Mouse (Mus musculus) liver, postnatal 0 days (tissue): ENCODE data around the gene Lonp2. TPM values are rescaled to one million over a fixed set of nuclear protein-coding genes. Genes with fewer than 3 reads are reported as not detected.

ENCODE experiments used
- ATAC-seq: fragments of 200-750 bp; cut with Nextera tagmentation; 2 replicates; pipeline ENCODE4 v1.8.0; 2017; ENCODE audit warnings: mild to moderate bottlenecking, moderate library complexity
- DNase-seq: peaks from one replicate; pipeline ENCODE4 v3.0.0-alpha.2; 2016
- H3K27ac ChIP-seq: fragments of 300-500 bp; sonication (generic); 2 replicates; pipeline ENCODE4 v1.5.1; 2014; ENCODE audit warnings: antibody characterized with exemption, moderate library complexity, mild to moderate bottlenecking, low read depth
- H3K27me3 ChIP-seq: fragments of 300-500 bp; sonication (generic); 2 replicates; pipeline ENCODE4 v1.6.1; 2014; ENCODE audit warnings: low read length, control low read depth, mixed read lengths; ENCODE audit not compliant: insufficient read depth
- H3K36me3 ChIP-seq: fragments of 300-500 bp; sonication (generic); replicated peaks from 2 replicates; pipeline ENCODE4 v1.6.1; 2014; ENCODE audit warnings: mild to moderate bottlenecking, control low read depth, low read length, moderate library complexity, mixed read lengths; ENCODE audit not compliant: insufficient read depth
- H3K4me1 ChIP-seq: fragments of 300-500 bp; sonication (generic); 2 replicates; pipeline ENCODE4 v1.6.1; 2014; ENCODE audit warnings: antibody characterized with exemption, mild to moderate bottlenecking, control low read depth; ENCODE audit not compliant: insufficient read depth
- H3K4me2 ChIP-seq: fragments of 300-500 bp; sonication (generic); 2 replicates; pipeline ENCODE4 v1.6.1; 2014; ENCODE audit warnings: low read depth, mild to moderate bottlenecking, low read length, moderate library complexity, mixed read lengths
- H3K4me3 ChIP-seq: fragments of 300-500 bp; sonication (generic); 2 replicates; pipeline ENCODE4 v1.5.1; 2014; ENCODE audit warnings: low read depth, low read length
- H3K9ac ChIP-seq: fragments of 300-500 bp; sonication (generic); replicated peaks from 2 replicates; pipeline ENCODE4 v1.6.1; 2014; ENCODE audit warnings: mild to moderate bottlenecking, moderate library complexity
- H3K9me3 ChIP-seq: fragments of 300-500 bp; sonication (generic); 2 replicates; pipeline ENCODE4 v1.6.1; 2016; ENCODE audit warnings: mild to moderate bottlenecking, control low read depth, low read length, mixed read lengths
- CTCF ChIP-seq: sonication (generic); IDR thresholded peaks from 2 replicates; pipeline ENCODE4 v1.5.1; 2016; ENCODE audit warnings: antibody characterized with exemption, low read depth
- EP300 ChIP-seq: IDR thresholded peaks from 2 replicates; pipeline ENCODE4 v1.6.1; 2016; ENCODE audit warnings: antibody characterized with exemption, low read depth, mild to moderate bottlenecking
- WGBS: fragments of 180-500 bp; shearing (Covaris S2); extraction: QIAGEN DNeasy Blood & Tissue Kit; methylation state at CpG from one replicate; pipeline ENCODE4 v1.1.7; 2014; ENCODE audit not compliant: insufficient replicate concordance; 5-methylcytosine and 5-hydroxymethylcytosine counted together
- polyA plus RNA-seq: library from polyadenylated mRNA; unstranded; fragments of >200 nt; fragmentation: Nextera tagmentation; extraction: Ambion mirVana; gene quantifications from 2 replicates; pipeline ENCODE4 v1.2.1, GENCODE M21; 2015

The Lonp2 gene
- polyA plus RNA-seq, 1 experiment from 2014 or later = 77.8 TPM

DNA sequence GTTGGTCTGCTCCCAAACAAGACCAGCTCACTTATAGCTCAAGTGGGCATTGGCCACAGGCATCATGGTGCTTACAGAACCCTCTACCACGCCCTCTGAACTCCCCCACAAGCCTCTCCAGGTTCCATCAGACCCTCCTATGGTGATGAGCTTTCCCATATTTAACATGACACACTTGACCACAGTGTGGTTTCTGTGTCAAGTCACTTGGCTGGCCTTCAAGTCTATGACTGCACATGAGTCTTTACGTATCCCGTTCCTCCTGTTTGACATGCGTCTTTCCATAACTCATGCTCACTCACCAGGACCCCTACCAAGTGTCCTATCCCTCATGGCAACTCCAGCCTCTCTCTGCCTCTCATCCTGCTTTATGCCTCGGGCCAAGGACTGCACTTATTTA, 28.2 kb upstream of the Lonp2 start:
- Histone ChIP-seq H3K4me1 (peaks cover 21% of the 10 kb centered on the region), H3K36me3 (no peaks in the 10 kb centered on the region), H3K27me3 (no peaks in the 10 kb centered on the region), H3K27ac (no peak overlapping the region), H3K4me2 (no peak overlapping the region), H3K4me3 (no peak overlapping the region), H3K9me3 (no peaks in the 10 kb centered on the region), H3K9ac (no peak overlapping the region)
- 73% methylated on average over 5 of the region's 5 CpGs for WGBS
- no peak for ATAC-seq
- TF ChIP-seq CTCF = no peak
- TF ChIP-seq EP300 = no peak
- no peak for DNase-seq

DNA sequence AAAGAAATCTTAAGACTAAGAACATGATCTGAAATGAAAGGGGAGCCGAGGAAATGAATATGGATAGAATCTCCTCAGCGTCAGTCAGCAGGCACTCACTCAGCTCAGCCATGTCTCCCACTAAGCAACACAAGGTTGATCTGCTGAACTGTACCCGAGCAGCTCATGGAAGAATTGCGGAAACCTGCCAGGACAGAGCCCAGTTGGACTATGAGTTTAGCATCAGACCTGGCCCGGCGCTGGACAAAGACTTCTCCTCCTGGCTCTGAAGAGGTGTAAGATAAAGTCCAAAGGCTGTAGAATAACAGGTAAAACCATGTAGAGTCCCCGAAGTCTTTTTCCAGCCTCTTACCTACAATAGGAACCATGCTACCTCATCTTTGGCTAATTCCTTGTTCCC, 26.2 kb upstream of the Lonp2 start:
- Histone ChIP-seq H3K9ac (no peak overlapping the region), H3K36me3 (no peaks in the 10 kb centered on the region), H3K4me3 (no peak overlapping the region), H3K4me1 (peaks cover 22% of the 10 kb centered on the region), H3K27ac (0 out of 2 replicates have a peak overlapping the region, but pooled peaks have one; percentile 6), H3K27me3 (no peaks in the 10 kb centered on the region), H3K4me2 (no peak overlapping the region), H3K9me3 (no peaks in the 10 kb centered on the region)
- ATAC-seq (no peak), DNase-seq (no peak)
- no peak for TF ChIP-seq EP300
- TF ChIP-seq CTCF = no peak
- 73% methylated on average over 7 of the region's 7 CpGs for WGBS

DNA sequence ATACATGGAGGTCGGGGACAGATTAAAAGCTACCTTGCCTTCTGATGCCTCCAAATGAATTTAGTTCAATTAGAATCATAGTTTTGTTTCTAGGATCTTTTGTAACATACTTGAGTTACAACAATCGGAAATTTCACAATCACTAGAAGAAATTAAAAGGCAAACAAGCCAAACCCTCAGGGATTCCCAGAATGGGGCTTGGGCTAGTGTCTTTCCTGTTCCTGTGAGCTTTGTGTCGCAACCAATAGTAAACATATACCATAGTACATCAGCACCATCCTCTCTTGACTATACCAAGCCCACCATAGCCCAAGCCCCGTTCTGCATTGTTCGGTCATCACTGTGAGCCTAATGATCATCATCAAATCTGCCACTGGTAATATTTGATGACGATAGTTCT, 24.5 kb upstream of the Lonp2 start:
- Histone ChIP-seq H3K9me3 (no peaks in the 10 kb centered on the region), H3K27ac (no peak overlapping the region), H3K27me3 (no peaks in the 10 kb centered on the region), H3K9ac (no peak overlapping the region), H3K4me1 (peaks cover 13% of the 10 kb centered on the region), H3K36me3 (no peaks in the 10 kb centered on the region), H3K4me3 (no peak overlapping the region), H3K4me2 (no peak overlapping the region)
- DNase-seq (no peak), ATAC-seq (no peak)
- TF ChIP-seq CTCF (no peak), EP300 (no peak)
- 69% methylated on average over 6 of the region's 6 CpGs for WGBS

DNA sequence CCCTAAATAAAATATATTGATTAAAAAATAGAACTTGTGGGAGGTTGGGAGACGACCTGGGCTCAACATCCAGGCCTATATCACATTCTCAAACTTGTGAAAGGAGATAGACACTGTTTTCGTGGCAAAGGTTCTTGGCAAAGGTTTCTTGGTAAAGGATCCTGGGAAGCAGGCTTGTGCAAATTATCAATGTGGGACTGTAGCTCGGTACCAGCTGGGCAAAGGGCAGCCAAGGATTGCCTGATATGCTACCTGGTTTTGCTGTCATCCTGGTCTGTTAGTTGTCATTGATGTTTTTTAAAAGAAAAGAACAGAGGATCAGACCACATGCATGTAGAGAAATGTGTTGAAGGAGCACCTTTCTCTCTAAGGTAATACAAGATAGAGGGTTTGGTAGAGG, 23.5 kb upstream of the Lonp2 start:
- DNase-seq (no peak), ATAC-seq (no peak)
- H3K27me3 ChIP-seq = no peaks in the 10 kb centered on the region
- H3K4me2 ChIP-seq = no peak overlapping the region
- no peaks in the 10 kb centered on the region for H3K36me3 ChIP-seq
- no peak for TF ChIP-seq EP300
- TF ChIP-seq CTCF = no peak
- no peaks in the 10 kb centered on the region for H3K9me3 ChIP-seq
- no peak overlapping the region for H3K4me3 ChIP-seq
- no peak overlapping the region for H3K27ac ChIP-seq
- H3K4me1 ChIP-seq = peaks cover 13% of the 10 kb centered on the region
- no peak overlapping the region for H3K9ac ChIP-seq
- WGBS = 60% methylated on average over 3 of the region's 3 CpGs

DNA sequence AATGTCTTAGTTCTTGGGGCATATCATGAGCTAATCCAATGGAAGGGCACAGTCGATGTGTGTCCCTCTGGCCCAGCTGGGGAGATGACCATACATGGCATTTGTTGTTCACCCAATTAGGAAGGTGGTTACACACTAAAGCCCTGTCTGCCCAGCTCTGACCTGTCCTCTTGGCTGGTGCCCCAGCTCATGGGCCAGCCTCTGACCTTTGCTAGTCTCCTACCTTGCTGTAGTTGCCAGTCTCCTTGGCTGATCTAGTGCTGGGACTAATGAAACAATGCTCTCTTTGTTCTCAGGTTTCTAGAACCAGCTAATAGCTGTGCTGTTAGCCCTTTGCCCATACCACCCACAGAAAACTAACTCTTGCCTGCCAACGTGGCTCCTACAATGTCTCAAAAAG, 20.7 kb upstream of the Lonp2 start:
- no peak overlapping the region for H3K4me2 ChIP-seq
- no peak overlapping the region for H3K9ac ChIP-seq
- ATAC-seq = no peak
- no peak overlapping the region for H3K27ac ChIP-seq
- H3K27me3 ChIP-seq = no peaks in the 10 kb centered on the region
- WGBS = 51% methylated on average over 2 of the region's 2 CpGs
- no peak overlapping the region for H3K4me3 ChIP-seq
- TF ChIP-seq EP300 (no peak), CTCF (no peak)
- no peaks in the 10 kb centered on the region for H3K36me3 ChIP-seq
- no peak for DNase-seq
- H3K9me3 ChIP-seq = no peaks in the 10 kb centered on the region
- H3K4me1 ChIP-seq = peaks cover 11% of the 10 kb centered on the region

DNA sequence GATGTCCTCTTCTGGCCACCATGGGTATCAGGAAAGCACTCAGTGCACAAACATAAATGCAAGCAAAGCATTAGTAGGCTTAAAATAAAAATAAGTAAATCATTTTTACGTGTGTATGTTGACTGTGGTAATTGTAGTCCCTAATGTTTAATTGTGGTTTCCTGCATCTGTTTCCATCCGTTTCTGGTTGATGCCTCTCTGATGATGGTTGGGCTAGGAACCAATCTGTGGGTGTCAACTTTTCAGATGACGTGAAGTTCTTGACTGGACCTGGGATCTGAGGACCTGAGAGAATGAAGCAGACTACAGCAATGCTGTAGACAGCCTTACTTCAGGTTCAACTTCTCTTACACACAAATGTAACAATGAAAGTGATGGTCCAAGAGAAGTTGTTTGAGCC, 19.2 kb upstream of the Lonp2 start:
- Histone ChIP-seq H3K27me3 (no peaks in the 10 kb centered on the region), H3K4me3 (no peak overlapping the region), H3K4me2 (no peak overlapping the region), H3K9me3 (no peaks in the 10 kb centered on the region), H3K36me3 (no peaks in the 10 kb centered on the region), H3K9ac (no peak overlapping the region), H3K27ac (no peak overlapping the region), H3K4me1 (peaks cover 2% of the 10 kb centered on the region; the same call in 1 of the 2 replicates)
- DNase-seq (no peak), ATAC-seq (no peak)
- TF ChIP-seq EP300 = no peak
- TF ChIP-seq CTCF = no peak
- WGBS = 48% methylated on average over 3 of the region's 3 CpGs

DNA sequence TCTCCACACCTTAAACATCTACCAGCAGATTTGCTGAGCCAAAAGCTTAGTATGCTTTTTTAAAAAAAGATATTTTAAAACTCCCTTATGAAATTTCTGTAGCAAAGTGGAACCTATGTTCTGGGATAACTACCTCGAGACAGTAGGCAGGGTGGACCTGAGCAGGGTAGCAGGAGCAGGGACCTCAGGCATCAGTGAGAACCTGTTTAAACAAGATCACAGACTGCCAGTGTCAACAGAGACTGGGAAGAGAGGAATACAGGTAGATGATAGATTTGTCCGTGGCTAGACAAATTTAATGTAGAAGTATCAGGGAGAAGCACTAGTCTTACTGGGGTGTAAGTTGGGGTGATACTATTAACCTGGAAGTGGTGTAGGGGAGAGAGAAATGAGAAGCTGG, 10.0 kb upstream of the Lonp2 start:
- TF ChIP-seq EP300 (no peak), CTCF (no peak)
- Histone ChIP-seq H3K4me3 (no peak overlapping the region), H3K4me1 (peaks cover 17% of the 10 kb centered on the region), H3K4me2 (no peak overlapping the region), H3K9ac (no peak overlapping the region), H3K27ac (no peak overlapping the region), H3K36me3 (no peaks in the 10 kb centered on the region), H3K27me3 (no peaks in the 10 kb centered on the region), H3K9me3 (0 out of 2 replicates have a peak, but pooled peaks cover 3% of the 10 kb centered on the region)
- no peak for DNase-seq
- 57% methylated on average over 2 of the region's 2 CpGs for WGBS
- no peak for ATAC-seq
